Mouse (Mus musculus): ENCODE results near the gene Pard3b. TPM values are rescaled to one million over a fixed set of nuclear protein-coding genes. Genes with fewer than 3 reads are reported as not detected.

The Pard3b gene
- polyA plus RNA-seq, 1 experiment from 2014 or later, result 1.6 TPM

DNA sequence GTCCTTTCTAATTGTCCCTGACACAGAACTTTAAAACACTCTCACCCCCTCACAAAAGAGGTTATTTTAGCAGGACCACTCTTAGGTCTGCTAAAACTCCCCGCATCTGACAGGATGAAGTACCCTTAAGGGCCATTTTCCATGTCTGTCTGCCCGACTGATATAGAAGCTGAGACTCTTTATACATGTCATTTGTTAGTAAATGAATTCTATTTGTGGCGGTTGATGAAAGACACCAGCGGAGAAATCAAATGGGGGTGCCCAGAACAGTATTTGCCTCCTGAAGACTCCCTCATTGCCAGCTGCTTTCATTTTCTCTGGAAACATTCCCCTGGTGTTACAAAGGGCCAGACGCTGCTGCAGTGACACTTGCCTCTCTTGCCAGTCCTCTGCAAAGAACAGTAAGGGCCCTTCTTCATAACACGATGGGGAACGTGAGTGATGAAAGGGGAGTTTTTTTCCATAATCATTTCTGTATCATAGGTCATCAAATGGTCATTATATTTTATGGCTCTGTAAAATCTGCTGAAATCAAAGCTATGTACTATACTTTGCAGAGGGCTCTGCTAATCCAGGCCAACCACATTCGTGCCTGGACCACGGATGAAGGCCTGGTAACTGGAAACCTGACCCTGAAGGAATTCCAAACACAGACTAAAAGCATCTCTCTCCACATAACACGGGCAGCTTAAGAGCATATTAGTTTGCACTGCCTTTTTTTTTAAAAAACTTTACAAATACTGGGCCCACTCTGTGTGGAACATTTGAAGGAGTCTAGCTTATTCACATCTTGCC lies 993.1 kb downstream of the Pard3b start:
- Histone ChIP-seq H3K27ac (replicated peaks) (no peak overlapping the region), H3K4me3 (replicated peaks) (no peak overlapping the region), H3K27me3 (no peaks in the 10 kb centered on the region), H3K9ac (no peak overlapping the region), H3K36me3 (replicated peaks) (no peaks in the 10 kb centered on the region), H3K9me3 (replicated peaks) (no peaks in the 10 kb centered on the region), H3K4me2 (no peak overlapping the region), H3K4me1 (replicated peaks) (no peaks in the 10 kb centered on the region)
- ATAC-seq (ENCODE audit: insufficient read depth), result no peak
- 64% methylated on average over 10 of the region's 10 CpGs for WGBS (ENCODE audit: insufficient replicate concordance)

DNA sequence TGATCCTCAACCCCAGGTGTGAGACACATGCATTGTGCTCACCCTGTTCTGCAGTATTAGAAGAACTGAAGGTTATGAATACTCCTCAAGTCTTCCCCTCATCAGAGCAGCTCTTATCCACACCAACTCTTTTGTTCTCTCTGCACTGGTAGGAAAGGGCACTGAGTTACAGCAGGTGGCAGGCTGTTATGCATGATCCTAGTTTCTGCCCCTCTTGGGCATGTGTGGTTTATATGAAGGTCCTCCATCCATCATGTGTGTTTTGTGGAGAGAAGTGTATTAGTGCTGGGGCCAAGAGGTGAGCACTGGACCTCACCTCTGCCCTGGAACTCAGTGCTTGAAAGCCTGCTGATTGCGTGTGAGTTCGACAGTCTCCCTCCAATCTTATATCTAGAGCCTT lies 994.3 kb downstream of the Pard3b start:
- ATAC-seq (ENCODE audit: insufficient read depth), result no peak
- Histone ChIP-seq H3K27ac (replicated peaks) (no peak overlapping the region), H3K9me3 (replicated peaks) (no peaks in the 10 kb centered on the region), H3K4me1 (replicated peaks) (no peaks in the 10 kb centered on the region), H3K36me3 (replicated peaks) (no peaks in the 10 kb centered on the region), H3K4me3 (replicated peaks) (no peak overlapping the region), H3K4me2 (no peak overlapping the region), H3K9ac (no peak overlapping the region), H3K27me3 (no peaks in the 10 kb centered on the region)
- 72% methylated on average over 2 of the region's 2 CpGs for WGBS (ENCODE audit: insufficient replicate concordance)

DNA sequence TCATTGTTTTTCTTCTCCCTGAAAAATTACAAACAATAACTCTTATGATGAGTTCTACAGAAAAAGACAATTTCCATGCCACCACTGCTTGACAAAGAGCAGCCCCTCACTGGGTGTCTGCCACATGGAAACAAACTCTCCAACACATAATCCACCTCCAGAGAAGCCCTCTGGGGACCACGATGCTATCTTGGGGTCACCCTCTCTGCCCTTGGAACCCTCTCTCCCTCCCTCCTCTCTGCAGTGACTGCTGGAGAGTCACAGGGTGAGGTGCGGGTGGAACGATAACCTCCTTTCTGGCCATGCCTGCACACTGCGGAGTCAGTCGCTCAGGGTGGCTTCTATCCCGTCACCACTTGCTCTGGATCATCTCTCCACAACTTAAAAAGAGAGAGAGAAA lies 996.6 kb downstream of the Pard3b start:
- 68% methylated on average over 6 of the region's 6 CpGs for WGBS (ENCODE audit: insufficient replicate concordance)
- H3K9me3 ChIP-seq (replicated peaks), result no peaks in the 10 kb centered on the region
- no peaks in the 10 kb centered on the region for H3K4me1 ChIP-seq (replicated peaks)
- H3K4me2 ChIP-seq, result no peak overlapping the region
- H3K27me3 ChIP-seq, result no peaks in the 10 kb centered on the region
- no peak overlapping the region for H3K4me3 ChIP-seq (replicated peaks)
- H3K27ac ChIP-seq (replicated peaks), result no peak overlapping the region
- no peaks in the 10 kb centered on the region for H3K36me3 ChIP-seq (replicated peaks)
- no peak for ATAC-seq (ENCODE audit: insufficient read depth)
- H3K9ac ChIP-seq, result no peak overlapping the region

DNA sequence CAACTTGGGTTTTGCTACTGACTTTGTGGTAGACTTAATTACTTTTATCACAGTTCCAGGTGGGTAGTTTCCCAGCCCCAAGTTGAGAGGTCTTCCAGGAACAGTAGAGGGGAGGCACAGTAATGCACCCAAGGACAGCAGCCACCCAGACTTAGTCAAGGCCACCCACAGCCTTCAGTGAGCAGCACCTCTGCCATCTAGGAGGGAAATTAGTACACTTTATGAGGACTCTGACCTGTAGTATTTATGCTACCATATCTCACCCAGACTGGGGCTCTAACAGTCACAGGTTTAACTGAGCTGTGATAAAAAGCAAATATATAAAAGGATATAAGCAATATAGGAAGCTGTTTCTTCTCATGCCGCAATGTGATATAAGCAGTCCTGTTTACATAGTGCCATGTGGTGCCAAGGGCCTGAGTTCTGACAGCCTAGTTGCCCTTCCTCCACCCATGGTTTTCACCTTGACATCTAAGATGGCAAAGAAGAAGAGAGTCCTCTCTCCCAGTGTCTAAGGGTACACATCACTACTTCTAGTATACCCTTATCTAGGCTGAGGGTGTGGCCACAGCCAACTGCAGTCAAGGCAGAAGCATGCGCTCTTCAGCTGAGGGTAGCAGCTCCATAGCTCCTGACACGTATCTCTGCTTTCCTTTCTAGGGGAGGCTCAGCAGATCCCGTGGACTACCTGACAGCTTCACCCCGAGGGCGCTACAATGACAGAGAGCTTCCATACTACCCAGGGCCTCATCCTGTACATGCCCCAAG lies 998.5 kb downstream of the Pard3b start:
- Histone ChIP-seq H3K27ac (replicated peaks) (no peak overlapping the region), H3K9ac (no peak overlapping the region), H3K4me1 (replicated peaks) (no peaks in the 10 kb centered on the region), H3K9me3 (replicated peaks) (no peaks in the 10 kb centered on the region), H3K4me3 (replicated peaks) (no peak overlapping the region), H3K27me3 (no peaks in the 10 kb centered on the region), H3K4me2 (no peak overlapping the region), H3K36me3 (replicated peaks) (no peaks in the 10 kb centered on the region)
- ATAC-seq (ENCODE audit: insufficient read depth), result no peak
- WGBS (ENCODE audit: insufficient replicate concordance), result 63% methylated on average over 6 of the region's 6 CpGs

GRCm38 (mm10) chr1:62639012-62639411 lies 1000.4 kb downstream of the Pard3b start:
- no peak overlapping the region for H3K4me2 ChIP-seq
- no peak overlapping the region for H3K4me3 ChIP-seq (replicated peaks)
- no peak overlapping the region for H3K9ac ChIP-seq
- H3K27me3 ChIP-seq, result no peaks in the 10 kb centered on the region
- H3K36me3 ChIP-seq (replicated peaks), result no peaks in the 10 kb centered on the region
- H3K9me3 ChIP-seq (replicated peaks), result no peaks in the 10 kb centered on the region
- ATAC-seq (ENCODE audit: insufficient read depth), result no peak
- H3K27ac ChIP-seq (replicated peaks), result no peak overlapping the region
- H3K4me1 ChIP-seq (replicated peaks), result no peaks in the 10 kb centered on the region
- 66% methylated on average over 11 of the region's 11 CpGs for WGBS (ENCODE audit: insufficient replicate concordance)

- Histone ChIP-seq H3K4me3 (replicated peaks) (no peak overlapping the region), H3K4me2 (no peak overlapping the region), H3K27ac (replicated peaks) (no peak overlapping the region), H3K9me3 (replicated peaks) (no peaks in the 10 kb centered on the region), H3K36me3 (replicated peaks) (no peaks in the 10 kb centered on the region), H3K27me3 (no peaks in the 10 kb centered on the region), H3K4me1 (replicated peaks) (no peaks in the 10 kb centered on the region), H3K9ac (no peak overlapping the region)
- ATAC-seq (ENCODE audit: insufficient read depth), result no peak
- 48% methylated on average over 4 of the region's 4 CpGs for WGBS (ENCODE audit: insufficient replicate concordance)
Measured at GRCm38 (mm10) chr1:62639440-62639839, 1000.8 kb downstream of the Pard3b start.

- no peak overlapping the region for H3K9ac ChIP-seq
- H3K27ac ChIP-seq (replicated peaks), result no peak overlapping the region
- no peak overlapping the region for H3K4me2 ChIP-seq
- ATAC-seq (ENCODE audit: insufficient read depth), result no peak
- no peak overlapping the region for H3K4me3 ChIP-seq (replicated peaks)
- no peaks in the 10 kb centered on the region for H3K9me3 ChIP-seq (replicated peaks)
- no peaks in the 10 kb centered on the region for H3K4me1 ChIP-seq (replicated peaks)
- no peaks in the 10 kb centered on the region for H3K36me3 ChIP-seq (replicated peaks)
- H3K27me3 ChIP-seq, result no peaks in the 10 kb centered on the region
- 69% methylated on average over 8 of the region's 8 CpGs for WGBS (ENCODE audit: insufficient replicate concordance)
Measured at GRCm38 (mm10) chr1:62644631-62645278, 1006.1 kb downstream of the Pard3b start.

DNA sequence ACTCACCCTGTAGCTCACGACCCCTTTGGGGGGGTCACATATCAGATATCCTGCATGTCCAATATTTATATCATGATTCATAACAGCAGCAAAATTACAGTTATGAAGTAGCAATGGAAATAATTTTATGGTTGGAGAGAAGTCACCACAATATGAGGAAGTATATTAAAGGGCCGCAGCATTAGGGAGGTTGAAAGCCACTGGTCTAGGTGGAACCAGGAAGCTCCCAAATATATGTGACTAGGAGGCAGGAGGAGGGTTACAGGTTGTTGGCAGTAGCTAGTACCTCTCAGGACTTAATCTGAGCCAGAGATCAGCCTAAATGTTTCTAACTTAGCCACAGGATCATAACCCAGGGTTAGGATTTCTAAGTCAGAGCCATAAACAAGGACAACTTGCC lies 1008.2 kb downstream of the Pard3b start:
- Histone ChIP-seq H3K9me3 (replicated peaks) (no peaks in the 10 kb centered on the region), H3K27me3 (no peaks in the 10 kb centered on the region), H3K27ac (replicated peaks) (no peak overlapping the region), H3K36me3 (replicated peaks) (no peaks in the 10 kb centered on the region), H3K9ac (no peak overlapping the region), H3K4me3 (replicated peaks) (no peak overlapping the region), H3K4me2 (no peak overlapping the region), H3K4me1 (replicated peaks) (no peaks in the 10 kb centered on the region)
- no peak for ATAC-seq (ENCODE audit: insufficient read depth)
- 41% methylated on average over 2 of the region's 2 CpGs for WGBS (ENCODE audit: insufficient replicate concordance)

DNA sequence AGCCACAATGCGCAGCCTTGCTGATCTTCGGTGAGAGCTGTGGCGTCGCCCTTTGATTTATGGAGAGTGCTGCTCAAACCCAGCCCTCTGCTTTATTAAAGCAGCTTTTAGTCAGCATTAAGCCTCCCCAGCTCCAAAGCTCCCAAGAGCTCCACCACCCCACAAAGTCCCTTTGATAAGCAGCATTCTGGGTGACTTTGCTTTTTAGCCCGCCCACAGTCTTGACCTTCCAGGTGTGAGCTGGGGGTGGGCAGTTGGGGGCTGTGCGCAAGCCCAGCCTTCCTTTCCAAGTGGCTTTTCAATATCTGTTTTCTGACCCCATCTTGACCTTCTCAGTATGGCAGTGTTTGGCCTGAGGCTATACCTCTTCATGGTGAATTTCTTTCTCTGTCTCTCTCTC lies 1009.5 kb downstream of the Pard3b start:
- Histone ChIP-seq H3K4me3 (replicated peaks) (no peak overlapping the region), H3K9ac (no peak overlapping the region), H3K36me3 (replicated peaks) (no peaks in the 10 kb centered on the region), H3K9me3 (replicated peaks) (no peaks in the 10 kb centered on the region), H3K4me1 (replicated peaks) (no peaks in the 10 kb centered on the region), H3K27me3 (no peaks in the 10 kb centered on the region), H3K4me2 (no peak overlapping the region), H3K27ac (replicated peaks) (no peak overlapping the region)
- 47% methylated on average over 6 of the region's 6 CpGs for WGBS (ENCODE audit: insufficient replicate concordance)
- no peak for ATAC-seq (ENCODE audit: insufficient read depth)

DNA sequence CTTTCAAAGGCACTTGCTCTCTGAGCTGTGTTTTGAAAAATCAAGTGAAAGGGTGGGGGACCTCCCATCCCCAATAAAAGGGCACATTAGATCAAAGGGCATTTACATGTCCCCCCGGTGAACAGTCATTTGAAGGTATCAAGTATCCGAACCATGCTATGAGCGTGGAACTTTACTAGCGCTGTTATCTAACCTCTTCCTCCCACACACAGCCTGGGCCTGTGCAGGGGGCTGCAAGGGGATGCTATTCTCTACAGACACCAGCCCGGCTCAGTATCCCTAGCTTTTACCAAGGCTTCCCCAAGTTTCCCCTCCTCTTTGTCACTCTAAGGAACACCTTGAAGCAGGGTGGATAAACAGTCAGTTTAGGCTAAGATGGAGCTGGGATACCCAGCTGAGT lies 1010.0 kb downstream of the Pard3b start:
- ATAC-seq (ENCODE audit: insufficient read depth), result no peak
- Histone ChIP-seq H3K27me3 (no peaks in the 10 kb centered on the region), H3K27ac (replicated peaks) (no peak overlapping the region), H3K4me3 (replicated peaks) (no peak overlapping the region), H3K4me2 (no peak overlapping the region), H3K4me1 (replicated peaks) (no peaks in the 10 kb centered on the region), H3K9me3 (replicated peaks) (no peaks in the 10 kb centered on the region), H3K9ac (no peak overlapping the region), H3K36me3 (replicated peaks) (no peaks in the 10 kb centered on the region)
- 42% methylated on average over 5 of the region's 5 CpGs for WGBS (ENCODE audit: insufficient replicate concordance)

DNA sequence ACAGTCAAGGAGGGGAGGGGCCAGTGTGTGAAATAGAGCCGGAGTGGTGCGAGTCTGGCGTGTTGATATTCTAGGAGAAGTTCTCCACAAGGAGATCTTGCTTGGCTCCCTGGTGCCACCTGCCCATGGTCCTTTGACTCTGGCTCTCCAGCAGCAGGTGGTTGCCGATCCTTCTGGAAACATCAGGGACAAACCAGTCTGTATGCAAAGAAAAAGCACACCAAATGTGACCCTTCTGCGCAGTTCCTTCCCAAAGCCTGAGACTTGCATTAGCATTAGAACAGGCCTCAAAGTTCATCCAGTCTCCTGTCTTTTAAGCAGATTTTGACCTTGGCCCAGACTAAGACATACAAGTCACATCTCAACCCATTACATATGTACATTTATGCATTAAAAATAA lies 1011.9 kb downstream of the Pard3b start:
- H3K27me3 ChIP-seq, result no peaks in the 10 kb centered on the region
- no peak overlapping the region for H3K27ac ChIP-seq (replicated peaks)
- no peak overlapping the region for H3K9ac ChIP-seq
- ATAC-seq (ENCODE audit: insufficient read depth), result no peak
- 83% methylated on average over 5 of the region's 5 CpGs for WGBS (ENCODE audit: insufficient replicate concordance)
- no peak overlapping the region for H3K4me2 ChIP-seq
- H3K36me3 ChIP-seq (replicated peaks), result no peaks in the 10 kb centered on the region
- H3K9me3 ChIP-seq (replicated peaks), result no peaks in the 10 kb centered on the region
- no peaks in the 10 kb centered on the region for H3K4me1 ChIP-seq (replicated peaks)
- no peak overlapping the region for H3K4me3 ChIP-seq (replicated peaks)
